Mouse (Mus musculus) stomach, postnatal 0 days (tissue): Measurements from ENCODE around the gene B9d1. TPM values are rescaled to one million over a fixed set of nuclear protein-coding genes. Genes with fewer than 3 reads are reported as not detected.

Experiments
- ATAC-seq: fragments of 200-750 bp; cut with Nextera tagmentation; 2 replicates; pipeline ENCODE4 v1.8.0; 2017; ENCODE audit not compliant: low FRiP score, low TSS enrichment
- DNase-seq: peaks from one replicate; pipeline ENCODE4 v3.0.0-alpha.2; 2016; ENCODE audit warnings: low spot score
- H3K27ac ChIP-seq: fragments of 300-500 bp; sonication (generic); replicated peaks from 2 replicates; pipeline ENCODE4 v1.5.1; 2014; ENCODE audit warnings: mild to moderate bottlenecking, control low read depth
- H3K27me3 ChIP-seq: fragments of 300-500 bp; sonication (generic); 2 replicates; pipeline ENCODE4 v1.6.1; 2014; ENCODE audit warnings: low read length; ENCODE audit not compliant: control insufficient read depth, insufficient read depth
- H3K36me3 ChIP-seq: fragments of 300-500 bp; sonication (generic); 2 replicates; pipeline ENCODE4 v1.6.1; 2014; ENCODE audit warnings: low read length, mixed read lengths; ENCODE audit not compliant: control insufficient read depth, insufficient read depth
- H3K4me1 ChIP-seq: fragments of 300-500 bp; sonication (generic); replicated peaks from 2 replicates; pipeline ENCODE4 v1.6.1; 2014; ENCODE audit warnings: antibody characterized with exemption; ENCODE audit not compliant: control insufficient read depth, insufficient read depth
- H3K4me2 ChIP-seq: fragments of 300-500 bp; sonication (generic); replicated peaks from 2 replicates; pipeline ENCODE4 v1.6.1; 2014; ENCODE audit warnings: low read depth, mild to moderate bottlenecking, control low read depth, moderate library complexity
- H3K4me3 ChIP-seq: fragments of 300-500 bp; sonication (generic); 2 replicates; pipeline ENCODE4 v1.5.1; 2014; ENCODE audit warnings: low read depth, low read length, control low read depth
- H3K9ac ChIP-seq: fragments of 300-500 bp; sonication (generic); 2 replicates; pipeline ENCODE4 v1.6.1; 2014; ENCODE audit warnings: mild to moderate bottlenecking, low read length, control low read depth, mixed read lengths
- H3K9me3 ChIP-seq: fragments of 300-500 bp; sonication (generic); 2 replicates; pipeline ENCODE4 v1.6.1; 2016; ENCODE audit warnings: low read length; ENCODE audit not compliant: control insufficient read depth
- CTCF ChIP-seq: IDR thresholded peaks from 2 replicates; pipeline ENCODE4 v1.5.1; 2016; ENCODE audit warnings: antibody characterized with exemption, low read depth, mild to moderate bottlenecking, moderate library complexity
- EP300 ChIP-seq: optimal IDR thresholded peaks from 2 replicates; pipeline ENCODE3; 2016; ENCODE audit warnings: antibody characterized with exemption
- WGBS: fragments of 180-500 bp; shearing (Covaris S2); extraction: QIAGEN DNeasy Blood & Tissue Kit; methylation state at CpG from one replicate; pipeline ENCODE4 v1.1.7; 2014; 5-methylcytosine and 5-hydroxymethylcytosine counted together
- polyA plus RNA-seq: library from polyadenylated mRNA; unstranded; fragments of >200 nt; fragmentation: Nextera tagmentation; extraction: Ambion mirVana; gene quantifications from 2 replicates; pipeline ENCODE4 v1.2.1, GENCODE M21; 2015

B9d1 gene
- polyA plus RNA-seq, 1 experiment from 2014 or later, result 11.3 TPM

DNA sequence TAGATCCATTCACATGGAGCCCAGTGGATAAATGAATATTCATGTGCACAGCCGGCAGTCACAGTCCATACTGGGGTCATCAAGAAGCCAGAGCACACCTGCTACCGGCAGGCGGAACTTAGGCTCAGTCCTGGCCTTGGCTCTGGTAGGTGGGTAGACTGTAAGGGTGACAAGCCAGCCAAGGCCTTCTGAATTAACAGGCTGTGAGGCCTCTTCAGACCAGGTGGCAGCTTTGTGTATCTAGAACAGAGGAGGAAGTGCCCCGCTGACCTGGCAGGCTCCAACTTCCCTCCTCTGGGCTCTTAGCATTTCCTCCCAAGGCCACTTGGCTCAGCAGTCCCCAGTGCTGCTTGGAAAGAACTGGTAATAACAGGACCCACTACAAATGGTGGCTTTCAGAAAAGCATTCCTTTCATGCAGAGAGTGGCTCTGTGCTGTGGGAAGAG lies 24.3 kb downstream of the B9d1 start:
- Histone ChIP-seq H3K4me2 (no peak overlapping the region), H3K9me3 (no peaks in the 10 kb centered on the region), H3K27ac (no peak overlapping the region), H3K36me3 (no peaks in the 10 kb centered on the region), H3K9ac (no peak overlapping the region), H3K4me1 (no peaks in the 10 kb centered on the region), H3K4me3 (no peak overlapping the region), H3K27me3 (no peaks in the 10 kb centered on the region)
- TF ChIP-seq EP300 (no peak), CTCF (no peak)
- whole genome bisulfite sequencing, result 56% methylated on average over 4 of the region's 4 CpGs
- ATAC-seq, result peak; percentile 21; the same call in 1 of the 2 replicates
- no peak for DNase-seq

DNA sequence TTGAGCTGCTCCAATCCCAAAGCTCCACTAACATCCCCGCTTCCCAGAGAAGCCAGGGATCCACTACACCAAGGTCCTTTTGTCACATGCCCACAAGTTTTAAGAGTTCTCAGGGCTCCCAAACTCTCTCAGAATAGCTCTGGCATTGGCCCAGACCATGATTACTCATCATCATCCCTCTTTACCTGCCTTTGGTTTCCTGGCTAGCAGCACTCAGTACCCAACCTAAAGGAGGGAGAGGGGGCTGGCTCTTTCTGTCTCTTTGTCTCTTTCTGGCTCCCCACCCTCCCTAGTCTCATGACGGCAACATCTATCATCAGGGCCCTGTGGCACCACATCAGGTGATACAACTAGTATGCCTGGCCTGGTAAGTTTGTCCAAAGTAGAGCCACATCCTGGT lies 27.9 kb downstream of the B9d1 start:
- H3K36me3 ChIP-seq, result no peaks in the 10 kb centered on the region
- H3K9ac ChIP-seq, result no peak overlapping the region
- H3K4me3 ChIP-seq, result no peak overlapping the region
- ATAC-seq (no peak), DNase-seq (no peak)
- H3K4me2 ChIP-seq, result no peak overlapping the region
- no peaks in the 10 kb centered on the region for H3K27me3 ChIP-seq
- 94% methylated on average over 2 of the region's 2 CpGs for WGBS
- no peaks in the 10 kb centered on the region for H3K4me1 ChIP-seq
- H3K9me3 ChIP-seq, result no peaks in the 10 kb centered on the region
- TF ChIP-seq EP300, result no peak
- no peak for TF ChIP-seq CTCF
- no peak overlapping the region for H3K27ac ChIP-seq

DNA sequence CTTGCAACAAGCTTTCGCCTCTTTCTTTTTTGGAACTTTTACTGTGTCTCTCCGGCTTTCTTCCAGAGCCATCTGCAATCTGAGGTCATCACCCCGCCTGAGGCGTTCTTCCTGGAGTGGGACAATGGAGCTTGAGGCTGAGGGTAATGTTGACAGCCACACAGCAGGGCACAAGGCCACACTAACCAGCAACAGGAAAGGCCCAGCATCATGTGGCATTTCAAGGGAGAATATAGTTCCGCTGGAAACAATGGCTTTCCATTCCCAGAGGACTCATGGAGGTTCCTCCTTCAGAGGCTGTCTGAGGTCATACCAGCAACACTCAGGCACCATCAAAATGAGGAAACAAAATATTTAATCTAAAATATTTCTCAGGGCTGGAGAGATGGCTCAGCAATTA lies 28.6 kb downstream of the B9d1 start:
- H3K4me1 ChIP-seq, result no peaks in the 10 kb centered on the region
- no peak overlapping the region for H3K4me2 ChIP-seq
- H3K4me3 ChIP-seq, result no peak overlapping the region
- H3K27me3 ChIP-seq, result no peaks in the 10 kb centered on the region
- DNase-seq, result no peak
- TF ChIP-seq CTCF (no peak), EP300 (no peak)
- 75% methylated on average over 5 of the region's 5 CpGs for WGBS
- no peaks in the 10 kb centered on the region for H3K36me3 ChIP-seq
- ATAC-seq, result no peak
- H3K9me3 ChIP-seq, result no peaks in the 10 kb centered on the region
- no peak overlapping the region for H3K9ac ChIP-seq
- no peak overlapping the region for H3K27ac ChIP-seq

DNA sequence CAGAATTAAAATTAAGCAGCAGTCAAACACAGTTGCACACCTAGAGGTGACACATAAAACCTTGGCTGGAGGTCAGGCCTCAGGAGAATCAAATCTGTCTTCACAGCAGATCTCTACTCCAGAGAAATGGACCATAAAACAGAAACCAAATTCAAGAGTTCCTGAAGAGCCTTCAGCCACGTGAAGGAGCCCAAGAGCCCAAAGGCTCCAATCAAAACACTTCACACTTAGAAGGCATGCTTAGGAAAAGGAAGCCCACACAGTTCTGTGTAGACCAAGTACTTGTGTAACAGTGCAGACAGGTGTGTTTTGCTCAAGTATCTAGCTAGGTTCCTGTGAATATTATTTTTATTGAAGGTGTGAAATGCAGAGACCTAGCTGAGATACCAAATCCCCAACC lies 30.6 kb downstream of the B9d1 start:
- H3K27ac ChIP-seq, result no peak overlapping the region
- no peaks in the 10 kb centered on the region for H3K36me3 ChIP-seq
- no peak overlapping the region for H3K4me2 ChIP-seq
- no peak for ATAC-seq
- H3K27me3 ChIP-seq, result no peaks in the 10 kb centered on the region
- H3K4me3 ChIP-seq, result no peak overlapping the region
- WGBS, result 42% methylated on average over 1 of the region's 1 CpGs
- no peak for TF ChIP-seq CTCF
- TF ChIP-seq EP300, result no peak
- no peak for DNase-seq
- H3K9ac ChIP-seq, result no peak overlapping the region
- no peaks in the 10 kb centered on the region for H3K9me3 ChIP-seq
- no peaks in the 10 kb centered on the region for H3K4me1 ChIP-seq

DNA sequence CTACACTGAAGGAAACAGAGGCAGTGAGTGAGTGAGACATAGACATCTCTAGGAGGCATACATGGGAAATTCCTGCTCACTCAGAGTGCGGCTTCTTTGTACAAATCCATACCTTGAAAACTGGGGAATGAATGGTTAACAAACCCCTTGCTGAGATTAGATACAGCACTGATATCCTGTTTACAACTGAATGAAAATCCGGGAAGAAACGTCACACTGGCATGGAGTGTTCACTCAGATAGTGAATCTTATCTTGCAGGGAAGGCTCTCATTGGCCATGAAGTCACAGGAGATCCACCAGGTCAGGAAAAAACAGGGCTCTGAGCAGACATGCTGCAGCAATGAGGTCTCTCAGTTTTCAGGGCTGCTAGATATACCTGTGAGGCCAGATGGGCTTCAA lies 32.0 kb downstream of the B9d1 start:
- Histone ChIP-seq H3K27ac (no peak overlapping the region), H3K9me3 (no peaks in the 10 kb centered on the region), H3K36me3 (0 out of 2 replicates have a peak, but pooled peaks cover 2% of the 10 kb centered on the region), H3K4me2 (no peak overlapping the region), H3K4me3 (no peak overlapping the region), H3K27me3 (no peaks in the 10 kb centered on the region), H3K9ac (no peak overlapping the region), H3K4me1 (no peaks in the 10 kb centered on the region)
- ATAC-seq (no peak), DNase-seq (no peak)
- TF ChIP-seq CTCF, result no peak
- TF ChIP-seq EP300, result no peak
- 47% methylated on average over 3 of the region's 3 CpGs for WGBS

DNA sequence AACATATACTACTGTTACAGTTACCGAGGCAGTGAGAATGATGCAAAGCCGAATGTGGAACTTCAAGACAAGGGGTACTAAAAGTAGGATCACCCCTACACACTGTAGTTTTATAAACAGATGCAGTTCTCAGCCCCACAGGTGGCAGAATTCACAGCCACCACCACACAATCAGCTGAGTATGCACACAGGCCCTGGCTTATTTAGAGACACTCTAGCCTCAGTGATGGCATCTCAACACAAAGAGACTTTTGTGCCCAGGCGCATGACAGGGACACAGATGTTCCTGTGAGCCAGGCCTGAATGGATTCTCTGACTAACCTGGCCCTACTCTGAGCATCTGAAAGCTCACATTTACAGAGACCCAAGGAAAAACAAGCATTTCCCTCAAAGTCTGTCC lies 32.4 kb downstream of the B9d1 start:
- no peak for ATAC-seq
- no peak overlapping the region for H3K27ac ChIP-seq
- no peak overlapping the region for H3K4me3 ChIP-seq
- no peak overlapping the region for H3K4me2 ChIP-seq
- no peaks in the 10 kb centered on the region for H3K9me3 ChIP-seq
- no peak overlapping the region for H3K9ac ChIP-seq
- no peaks in the 10 kb centered on the region for H3K4me1 ChIP-seq
- 0 out of 2 replicates have a peak, but pooled peaks cover 2% of the 10 kb centered on the region for H3K36me3 ChIP-seq
- no peaks in the 10 kb centered on the region for H3K27me3 ChIP-seq
- WGBS, result 73% methylated on average over 3 of the region's 3 CpGs
- TF ChIP-seq CTCF (no peak), EP300 (no peak)
- no peak for DNase-seq
